Mouse (Mus musculus): ENCODE results near the gene Olfr492.

Gene Olfr492

GRCm38 (mm10) chr7:108323574-108323973 lies at the start of gene Olfr492:
Gene Olfr492, minus strand, starts transcription at chr7:108323674.
- CTCF ChIA-PET = no interaction called here

GRCm38 (mm10) chr7:108365035-108365434 lies 41.6 kb upstream of the Olfr492 start, which contains the start of gene Olfr494:
Gene Olfr494, plus strand, starts transcription at chr7:108365335.
- CTCF ChIA-PET = no interaction called here

- CTCF ChIA-PET = no interaction called here
Observed at GRCm38 (mm10) chr7:108346879-108347278, 23.4 kb upstream of the Olfr492 start, which contains the start of gene Olfr493. Gene Olfr493, minus strand, starts transcription at chr7:108346979.

GRCm38 (mm10) chr7:108313151-108313550 lies 10.3 kb downstream of the Olfr492 start, which contains the start of gene Olfr491:
Gene Olfr491, plus strand, starts transcription at chr7:108313451.
- CTCF ChIA-PET = no interaction called here

GRCm38 (mm10) chr7:108288834-108289233 lies 34.6 kb downstream of the Olfr492 start, which contains the start of gene Olfr490:
Gene Olfr490, minus strand, starts transcription at chr7:108288934.
- CTCF ChIA-PET = no interaction called here
